Mouse (Mus musculus) olfactory bulb, adult 2 months (tissue): ENCODE measurements around the gene Gm826.

Experiments
- CTCF ChIP-seq: fragments of 200-500 bp; IDR thresholded peaks from 2 replicates; pipeline ENCODE4 v1.5.1; 2012; ENCODE audit warnings: low read depth, mild to moderate bottlenecking, low read length, moderate library complexity; ENCODE audit not compliant: insufficient read depth
- POLR2A ChIP-seq: fragments of 200-500 bp; IDR thresholded peaks from 2 replicates; pipeline ENCODE4 v1.6.1; 2012; ENCODE audit warnings: mild to moderate bottlenecking, low read depth, low read length, moderate library complexity; ENCODE audit not compliant: insufficient read depth

DNA sequence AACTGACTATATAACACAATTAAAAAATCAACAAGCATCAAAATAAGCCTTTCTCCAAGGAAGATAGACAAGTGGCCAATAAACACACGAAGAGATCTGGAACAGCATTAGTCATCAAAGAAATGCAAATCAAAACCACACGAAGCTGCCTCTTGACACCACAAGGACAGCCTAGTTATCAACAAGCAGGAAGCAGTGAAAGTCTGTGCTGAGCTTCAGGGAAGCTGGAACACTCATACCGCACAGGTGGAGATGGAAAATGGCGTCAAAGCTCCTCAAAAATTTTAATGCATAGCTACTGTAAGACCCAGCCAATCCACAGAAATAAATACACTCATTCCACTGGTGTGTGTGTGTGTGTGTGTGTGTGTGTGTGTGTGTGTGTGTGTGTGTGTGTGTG lies 31.9 kb downstream of the Gm826 start:
- TF ChIP-seq POLR2A, result no peak
- no peak for TF ChIP-seq CTCF
